Mouse (Mus musculus) cerebellum, adult 2 months (tissue): ENCODE measurements at regions not wholly inside any gene's neighbourhood (a gene's known extent, or its start where the extent isn't known, plus 50 kb on each side); places are given as distances from the start of the nearest gene placed in this dataset.
"Not testable (repeated sequence)": the region's sequence is repeated elsewhere in the genome, so short reads cannot be mapped to it uniquely, and the experiment has no call there.

Experiments used
- CTCF ChIP-seq: fragments of 200-500 bp; IDR thresholded peaks from 2 replicates; pipeline ENCODE4 v1.5.1; 2011; ENCODE audit warnings: low read depth, mild to moderate bottlenecking, control low read depth, low read length, moderate library complexity, borderline replicate concordance; ENCODE audit not compliant: insufficient read depth
- POLR2A ChIP-seq: fragments of 200-500 bp; IDR thresholded peaks from 2 replicates; pipeline ENCODE4 v1.6.1; 2011; ENCODE audit warnings: low read length, control low read depth, borderline replicate concordance; ENCODE audit not compliant: insufficient read depth

GRCm38 (mm10) chrX:103532620-103533199 is 97.7 kb upstream of the Zcchc13 start:
- not testable (repeated sequence) for TF ChIP-seq POLR2A, CTCF
